17 mouse cellular contexts compared by ENCODE assay signal in the genomic region with DNA sequence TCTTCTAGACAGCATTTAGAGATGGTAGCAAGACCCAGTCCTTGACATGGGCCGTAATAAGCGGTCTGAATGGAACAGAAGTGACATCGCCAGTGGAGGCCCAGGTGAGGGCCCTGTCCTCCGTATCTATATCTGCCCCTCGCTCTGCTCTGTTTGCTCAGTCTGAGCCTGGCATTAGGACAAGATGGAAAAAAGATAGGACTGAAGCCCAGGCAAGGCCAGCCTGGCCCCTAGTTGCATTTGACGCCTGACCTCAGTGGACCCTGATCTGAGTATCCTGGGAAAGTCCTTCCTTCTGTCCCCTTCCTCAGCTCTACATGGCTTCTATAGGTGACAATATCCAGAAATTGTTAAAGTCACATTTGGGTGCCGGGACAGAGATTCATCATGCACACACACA.
DNase-seq lines count a peak whose midpoint lies in the region; ATAC-seq lines count a peak whose summit lies in the region.
"Had no signal": no experiment of that assay in that cellular context is flagged by ENCODE, and none has a peak within 500 bp of the region (broad histone marks: within the 10 kb centered on the region; RNA-seq: fewer than 3 reads in every experiment).

No protein-coding gene starts in this region.

- intact Hi-C loops in heart, postnatal 14 days (cut with DNase I) = no loop called here

- no peak overlapping the region for H3K9ac ChIP-seq in heart, embryonic 13.5 days
- no peak overlapping the region for H3K9ac ChIP-seq in neural tube, embryonic 13.5 days
- no peak overlapping the region for H3K9ac ChIP-seq in hindbrain, embryonic 15.5 days
- H3K9ac ChIP-seq: embryonic facial prominence, embryonic 13.5 days; kidney, embryonic 15.5 days; limb, embryonic 12.5 days; liver, embryonic 14.5 days; lung, embryonic 15.5 days; neural tube, embryonic 12.5 days had no signal

- peaks cover 96% of the 10 kb centered on the region for H3K4me1 ChIP-seq in heart, embryonic 13.5 days
- H3K4me1 ChIP-seq in neural tube, embryonic 13.5 days (replicated peaks) = peaks cover 98% of the 10 kb centered on the region
- peaks cover 89% of the 10 kb centered on the region for H3K4me1 ChIP-seq in hindbrain, embryonic 15.5 days (replicated peaks)

- no peak overlapping the region for H3K4me3 ChIP-seq in heart, embryonic 13.5 days
- no peak overlapping the region for H3K4me3 ChIP-seq in neural tube, embryonic 13.5 days
- no peak overlapping the region for H3K4me3 ChIP-seq in hindbrain, embryonic 15.5 days
- H3K4me3 ChIP-seq: embryonic facial prominence, embryonic 13.5 days; kidney, embryonic 15.5 days; limb, embryonic 12.5 days; lung, embryonic 15.5 days; neural tube, embryonic 12.5 days had no signal

- H3K27me3 ChIP-seq in heart, embryonic 13.5 days (replicated peaks) = no peaks in the 10 kb centered on the region
- H3K27me3 ChIP-seq in neural tube, embryonic 13.5 days = no peaks in the 10 kb centered on the region
- no peaks in the 10 kb centered on the region for H3K27me3 ChIP-seq in hindbrain, embryonic 15.5 days
- H3K27me3 ChIP-seq: embryonic facial prominence, embryonic 13.5 days; kidney, embryonic 15.5 days; limb, embryonic 12.5 days; lung, embryonic 15.5 days; neural tube, embryonic 12.5 days had no signal

- 0 out of 2 replicates have a peak overlapping the region, but pooled peaks have one; percentile 24 for H3K27ac ChIP-seq in heart, embryonic 13.5 days (replicated peaks)
- H3K27ac ChIP-seq in neural tube, embryonic 13.5 days (replicated peaks) = peak overlapping the region; percentile 81; the same call in 1 of the 2 replicates
- H3K27ac ChIP-seq in hindbrain, embryonic 15.5 days (replicated peaks) = peak overlapping the region; percentile 72
- H3K27ac ChIP-seq: kidney, embryonic 15.5 days; limb, embryonic 12.5 days; liver, embryonic 14.5 days; lung, embryonic 15.5 days; neural tube, embryonic 12.5 days had no signal

- 0 out of 2 replicates have a peak, but pooled peaks cover 3% of the 10 kb centered on the region for H3K36me3 ChIP-seq in heart, embryonic 13.5 days
- 0 out of 2 replicates have a peak, but pooled peaks cover 7% of the 10 kb centered on the region for H3K36me3 ChIP-seq in neural tube, embryonic 13.5 days
- no peaks in the 10 kb centered on the region for H3K36me3 ChIP-seq in hindbrain, embryonic 15.5 days
- H3K36me3 ChIP-seq: lung, embryonic 15.5 days had no signal

- no peaks in the 10 kb centered on the region for H3K9me3 ChIP-seq in heart, embryonic 13.5 days
- H3K9me3 ChIP-seq in neural tube, embryonic 13.5 days = no peaks in the 10 kb centered on the region
- H3K9me3 ChIP-seq in hindbrain, embryonic 15.5 days = no peaks in the 10 kb centered on the region
- H3K9me3 ChIP-seq: embryonic facial prominence, embryonic 13.5 days; kidney, embryonic 15.5 days; limb, embryonic 12.5 days; lung, embryonic 15.5 days; neural tube, embryonic 12.5 days had no signal

- no peak overlapping the region for H3K4me2 ChIP-seq in heart, embryonic 13.5 days
- H3K4me2 ChIP-seq in neural tube, embryonic 13.5 days = no peak overlapping the region
- no peak overlapping the region for H3K4me2 ChIP-seq in hindbrain, embryonic 15.5 days
- H3K4me2 ChIP-seq: embryonic facial prominence, embryonic 13.5 days; kidney, embryonic 15.5 days; limb, embryonic 12.5 days; lung, embryonic 15.5 days had no signal

- WGBS in heart, embryonic 13.5 days = 86% methylated on average over 7 of the region's 7 CpGs
- 97% methylated on average over 7 of the region's 7 CpGs for WGBS in neural tube, embryonic 13.5 days
- WGBS in hindbrain, embryonic 15.5 days = 93% methylated on average over 7 of the region's 7 CpGs

- DNase-seq in heart, postnatal 14 days = no peak
- no peak for DNase-seq in neural tube, embryonic 10.5 days (ENCODE audit: extremely low spot score, low spot score)
- DNase-seq in cerebellum, postnatal 4 days (ENCODE audit: low spot score in 2 of 2) = no peak
- no peak for DNase-seq in kidney, postnatal 36 days
- DNase-seq in layer of hippocampus, adult 11-12 months (ENCODE audit: low spot score) = no peak
- DNase-seq: adrenal gland, postnatal 25 days; cerebellum, adult 11 months; thymus, postnatal 36 days had no signal

- ATAC-seq in heart, embryonic 13.5 days (ENCODE audit: extremely low read depth, insufficient number of reproducible peaks, low FRiP score, low TSS enrichment) = no peak
- ATAC-seq in neural tube, embryonic 13.5 days (ENCODE audit: low read depth) = no peak
- no peak for ATAC-seq in hindbrain, embryonic 15.5 days (ENCODE audit: low FRiP score, low read depth)

Comparison
In these comparisons a context has a peak if more than half of its experiments do, and no peak if none do; other contexts are left out.
1. H3K27ac ChIP-seq: peak in every context shown above with its lines; median percentile 81 in neural tube, embryonic 13.5 days; 72 in hindbrain, embryonic 15.5 days; 24 in heart, embryonic 13.5 days.